Mouse (Mus musculus): ENCODE results near the gene Homez. TPM values are rescaled to one million over a fixed set of nuclear protein-coding genes. Genes with fewer than 3 reads are reported as not detected.

The Homez gene
- total RNA-seq, 2 experiments from 2014 or later: 8.0 to 9.3 TPM

Other genes starting within 250 kb of the Homez start
- gene Psmb11, start 249.5 kb downstream of the Homez start, total RNA-seq (2021): not detected
- not detected for gene Gm17606, start 230.0 kb downstream of the Homez start, total RNA-seq (2021)
- 1 to 10 TPM; 3.2 to 3.5 TPM for gene Cdh24, start 229.6 kb downstream of the Homez start, total RNA-seq (2021)
- gene 1700123O20Rik, start 184.7 kb downstream of the Homez start, total RNA-seq (2021): 10 to 100 TPM; 25.4 to 27.1 TPM
- 100 to 1,000 TPM; 134 to 165 TPM for gene Acin1, start 184.0 kb downstream of the Homez start, total RNA-seq (2021)
- gene Gm29776, start 172.1 kb downstream of the Homez start, total RNA-seq (2021): under 1 TPM in 1 of 2 experiments, not detected in 1; 0.16 TPM
- not detected for gene Cebpe, start 158.8 kb downstream of the Homez start, total RNA-seq (2021)
- 1 to 10 TPM; 6.5 to 8.8 TPM for gene Slc7a8, start 89.0 kb downstream of the Homez start, total RNA-seq (2021)
- not detected for gene Rnf212b, start 56.8 kb downstream of the Homez start, total RNA-seq (2021)
- gene Ppp1r3e, start 6.6 kb upstream of the Homez start, total RNA-seq (2021): 1 to 10 TPM; 8.1 to 9.2 TPM
- gene Bcl2l2, start 12.4 kb upstream of the Homez start, total RNA-seq (2021): 10 to 100 TPM; 35.4 to 38.7 TPM
- gene Gm20521, start 12.5 kb upstream of the Homez start, total RNA-seq (2021): 1 to 10 TPM; 2.3 to 4.1 TPM
- gene Pabpn1, start 21.5 kb upstream of the Homez start, total RNA-seq (2021): 100 to 1,000 TPM; 120 to 149 TPM
- gene Slc22a17, start 42.2 kb upstream of the Homez start, total RNA-seq (2021): 10 to 100 TPM; 22.5 to 27.5 TPM
- gene Efs, start 55.2 kb upstream of the Homez start, total RNA-seq (2021): 10 to 100 TPM; 31.1 to 32.4 TPM
- gene Il25, start 61.7 kb upstream of the Homez start, total RNA-seq (2021): not detected
- 1 to 10 TPM; 3.8 to 4.1 TPM for gene Cmtm5, start 65.3 kb upstream of the Homez start, total RNA-seq (2021)
- gene Myh6, start 96.0 kb upstream of the Homez start, total RNA-seq (2021): 100 to 1,000 TPM; 112 to 118 TPM
- gene Gm17428, start 106.0 kb upstream of the Homez start, total RNA-seq (2021): not detected
- gene Myh7, start 123.7 kb upstream of the Homez start, total RNA-seq (2021): 100 to 1,000 TPM; 492 to 506 TPM
- gene Ngdn, start 144.5 kb upstream of the Homez start, total RNA-seq (2021): 10 to 100 TPM; 29.2 to 32.7 TPM
- 1 to 10 TPM; 2.9 to 4.0 TPM for gene Zfhx2, start 221.4 kb upstream of the Homez start, total RNA-seq (2021)
- gene Thtpa, start 223.8 kb upstream of the Homez start, total RNA-seq (2021): 10 to 100 TPM; 12.9 to 14.0 TPM
- 1 to 10 TPM; 6.5 to 8.3 TPM for gene Ap1g2, start 235.6 kb upstream of the Homez start, total RNA-seq (2021)
- gene Jph4, start 246.0 kb upstream of the Homez start, total RNA-seq (2021): 1 to 10 TPM; 1.3 to 2.0 TPM

Data from gastrocnemius, postnatal 4 days (tissue).